Mouse (Mus musculus): Measurements from ENCODE around the gene Vamp1.

GRCm38 (mm10) chr6:125291329-125291728 is 76.0 kb downstream of the Vamp1 start:
- TF ChIP-seq CTCF (conservative IDR thresholded peaks at IDR 0.05 in 1 of 2, IDR thresholded peaks at IDR 0.05 in 1 of 2; ENCODE audit: low read depth in 2 of 2, low read length in 2 of 2) (no peak), NELFE (IDR thresholded peaks at IDR 0.05; ENCODE audit: low read depth, low read length) (no peak), KAT2A (IDR thresholded peaks at IDR 0.05; ENCODE audit: insufficient replicate concordance, low read length) (no peak)

Data from CH12.LX (cell line).